Mouse (Mus musculus): ENCODE data around the gene Arhgef17. TPM values are rescaled to one million over a fixed set of nuclear protein-coding genes. Genes with fewer than 3 reads are reported as not detected.

The Arhgef17 gene
- polyA plus RNA-seq, 1 experiment from 2014 or later, result 8.3 TPM

- no peak overlapping the region for H3K9ac ChIP-seq (replicated peaks)
- peaks cover 75% of the 10 kb centered on the region for H3K36me3 ChIP-seq
- H3K9me3 ChIP-seq, result no peaks in the 10 kb centered on the region
- H3K4me2 ChIP-seq, result no peak overlapping the region
- H3K27ac ChIP-seq, result no peak overlapping the region
- no peak overlapping the region for H3K4me3 ChIP-seq (replicated peaks)
- WGBS, result 87% methylated on average over 7 of the region's 7 CpGs
- no peaks in the 10 kb centered on the region for H3K27me3 ChIP-seq
- no peak for ATAC-seq (ENCODE audit: insufficient number of reproducible peaks, insufficient read depth, low FRiP score, low TSS enrichment, low read depth)
- no peaks in the 10 kb centered on the region; the same call in 1 of the 2 replicates for H3K4me1 ChIP-seq (replicated peaks)
Measured at GRCm38 (mm10) chr7:100835168-100835567, 96.7 kb downstream of the Arhgef17 start.

- Histone ChIP-seq H3K4me3 (replicated peaks) (no peak overlapping the region), H3K27ac (no peak overlapping the region), H3K36me3 (peaks cover 74% of the 10 kb centered on the region), H3K4me2 (no peak overlapping the region), H3K9ac (replicated peaks) (no peak overlapping the region), H3K4me1 (replicated peaks) (no peaks in the 10 kb centered on the region), H3K9me3 (no peaks in the 10 kb centered on the region), H3K27me3 (no peaks in the 10 kb centered on the region)
- ATAC-seq (ENCODE audit: insufficient number of reproducible peaks, insufficient read depth, low FRiP score, low TSS enrichment, low read depth), result no peak
- WGBS, result 95% methylated on average over 1 of the region's 1 CpGs
Measured at GRCm38 (mm10) chr7:100833859-100834258, 98.0 kb downstream of the Arhgef17 start.

DNA sequence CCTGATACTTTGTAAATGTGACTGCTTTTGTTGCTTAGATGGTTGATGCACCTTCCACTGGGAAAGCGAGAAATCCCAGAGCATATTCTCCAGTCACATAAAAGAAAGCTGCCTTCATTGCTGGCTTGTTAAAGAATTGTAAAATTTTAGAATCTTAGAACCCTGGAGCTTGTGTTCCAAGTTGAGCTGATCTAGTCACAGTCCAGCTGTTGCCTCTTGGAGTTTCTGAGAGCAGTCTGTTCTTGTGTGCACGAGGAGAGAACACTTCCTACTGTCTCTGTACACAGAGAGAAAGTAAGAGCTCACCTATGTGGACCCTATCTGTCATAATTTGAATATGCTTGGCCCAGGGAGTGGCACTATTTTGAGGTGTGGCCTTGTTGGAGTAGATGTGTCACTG is 103.4 kb downstream of the Arhgef17 start:
- H3K4me1 ChIP-seq (replicated peaks), result no peaks in the 10 kb centered on the region
- peaks cover 47% of the 10 kb centered on the region for H3K36me3 ChIP-seq
- H3K27ac ChIP-seq, result no peak overlapping the region
- H3K4me3 ChIP-seq (replicated peaks), result no peak overlapping the region
- no peak overlapping the region for H3K9ac ChIP-seq (replicated peaks)
- no peaks in the 10 kb centered on the region for H3K27me3 ChIP-seq
- no peak overlapping the region for H3K4me2 ChIP-seq
- H3K9me3 ChIP-seq, result no peaks in the 10 kb centered on the region
- WGBS, result 84% methylated on average over 2 of the region's 2 CpGs
- ATAC-seq (ENCODE audit: insufficient number of reproducible peaks, insufficient read depth, low FRiP score, low TSS enrichment, low read depth), result no peak

DNA sequence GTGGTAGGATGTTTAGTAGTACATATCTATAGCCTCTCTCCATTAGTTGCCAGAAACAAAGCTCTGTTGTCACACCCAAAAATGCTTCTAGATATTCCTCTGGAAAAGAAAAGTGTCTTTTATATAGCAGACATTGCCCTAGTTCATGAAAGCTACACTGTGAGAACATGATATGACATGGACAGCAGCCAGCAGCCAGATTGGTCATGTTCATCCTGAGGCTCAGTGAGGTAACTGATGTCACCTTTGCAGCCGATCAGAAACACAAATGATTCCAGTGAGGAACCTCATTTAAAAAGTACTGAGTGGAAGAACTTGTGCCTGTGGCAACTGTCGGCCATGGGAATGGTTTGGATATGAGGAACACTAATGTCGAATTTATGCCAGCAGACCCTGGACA is 107.2 kb downstream of the Arhgef17 start:
- H3K9me3 ChIP-seq, result no peaks in the 10 kb centered on the region
- no peak overlapping the region for H3K4me3 ChIP-seq (replicated peaks)
- H3K27ac ChIP-seq, result no peak overlapping the region
- H3K4me2 ChIP-seq, result no peak overlapping the region
- ATAC-seq (ENCODE audit: insufficient number of reproducible peaks, insufficient read depth, low FRiP score, low TSS enrichment, low read depth), result no peak
- H3K27me3 ChIP-seq, result no peaks in the 10 kb centered on the region
- H3K9ac ChIP-seq (replicated peaks), result no peak overlapping the region
- 90% methylated on average over 3 of the region's 3 CpGs for WGBS
- peaks cover 26% of the 10 kb centered on the region for H3K36me3 ChIP-seq
- H3K4me1 ChIP-seq (replicated peaks), result no peaks in the 10 kb centered on the region

Small RNA genes lying within 50 kb of the gene (microRNA-seq; reads per million reads assigned to microRNA genes)
- gene Mir3102, result 124 reads per million, percentile 54 among the genes with 10 or more reads in this experiment

Other genes with a start within 250 kb of the Arhgef17 start
- gene Fam168a, start 225.5 kb downstream of the Arhgef17 start, polyA plus RNA-seq (2016; fragmentation: Nextera tagmentation; extraction: Ambion mirVana), result 42.7 and 54.1 TPM in 2 replicates
- gene Relt, start 68.7 kb downstream of the Arhgef17 start, polyA plus RNA-seq (2016; fragmentation: Nextera tagmentation; extraction: Ambion mirVana), result 3.5 and 5.8 TPM in 2 replicates
- 2.0 and 3.0 TPM in 2 replicates for gene P2ry6, start 42.5 kb upstream of the Arhgef17 start, polyA plus RNA-seq (2016; fragmentation: Nextera tagmentation; extraction: Ambion mirVana)
- 0.76 and 1.1 TPM in 2 replicates for gene P2ry2, start 80.8 kb upstream of the Arhgef17 start, polyA plus RNA-seq (2016; fragmentation: Nextera tagmentation; extraction: Ambion mirVana)
- 25.1 and 27.9 TPM in 2 replicates for gene Fchsd2, start 160.8 kb upstream of the Arhgef17 start, polyA plus RNA-seq (2016; fragmentation: Nextera tagmentation; extraction: Ambion mirVana)

Data from limb, embryonic 12.5 days (tissue).